Mouse (Mus musculus) CH12.LX (cell line): ENCODE measurements at regions not wholly inside any gene's neighbourhood (a gene's known extent, or its start where the extent isn't known, plus 50 kb on each side); places are given as distances from the start of the nearest gene placed in this dataset.

Source experiments
- DNase-seq: peaks from one replicate; pipeline ENCODE4 v3.0.0-alpha.2; 2013; ENCODE audit errors: extremely low read depth
- H3K27ac ChIP-seq: 2 replicates; pipeline ENCODE4 v1.5.1; 2012; ENCODE audit warnings: low read depth, mild to moderate bottlenecking, control low read depth, moderate library complexity; ENCODE audit not compliant: insufficient read depth
- H3K27me3 ChIP-seq: replicated peaks from 2 replicates; pipeline ENCODE3; 2012; ENCODE audit warnings: inconsistent platforms
- H3K36me3 ChIP-seq, 2 experiments: replicated peaks in 1 of 2; 2 replicates each; pipeline versions ENCODE3 to v1.6.1; 2012; ENCODE audit warnings: inconsistent platforms in 1 of 2, low read length in 1 of 2, mild to moderate bottlenecking in 1 of 2, mixed read lengths in 1 of 2, moderate library complexity in 1 of 2; ENCODE audit not compliant: control insufficient read depth in 1 of 2, insufficient read depth in 1 of 2
- H3K4me1 ChIP-seq, 2 experiments: 2 replicates each; pipeline ENCODE4 v1.6.1; 2012; ENCODE audit warnings: inconsistent platforms in 1 of 2, moderate library complexity in 1 of 2; ENCODE audit not compliant: insufficient read depth in 2 of 2, control insufficient read depth in 1 of 2
- H3K4me2 ChIP-seq: 2 replicates; pipeline ENCODE4 v1.6.1; 2012; ENCODE audit warnings: low read depth, mild to moderate bottlenecking, control low read depth; ENCODE audit not compliant: poor library complexity, insufficient read depth, severe bottlenecking
- H3K4me3 ChIP-seq, 3 experiments: fragments of 150-350 bp in 1 of 3; sonication (generic) in 1 of 3; replicated peaks in 1 of 3; 2 replicates each; pipeline versions ENCODE3 to v1.5.1; 2011 to 2012; ENCODE audit warnings: low read depth in 2 of 3, low read length in 2 of 3, mild to moderate bottlenecking in 2 of 3, moderate library complexity in 2 of 3, control low read depth in 1 of 3, improper control_type of control experiment in 1 of 3, inconsistent platforms in 1 of 3, mixed read lengths in 1 of 3; ENCODE audit not compliant: poor library complexity in 1 of 3
- H3K79me2 ChIP-seq: replicated peaks from 2 replicates; pipeline ENCODE4 v1.6.1; 2012; ENCODE audit warnings: mild to moderate bottlenecking, moderate library complexity; ENCODE audit not compliant: control insufficient read depth, poor library complexity, insufficient read depth, severe bottlenecking; ENCODE audit errors: extremely low read depth
- H3K9ac ChIP-seq: 2 replicates; pipeline ENCODE4 v1.6.1; 2012; ENCODE audit warnings: low read depth, mild to moderate bottlenecking, control low read depth, moderate library complexity; ENCODE audit not compliant: insufficient read depth
- H3K9me3 ChIP-seq: replicated peaks from 2 replicates; pipeline ENCODE3; 2012; ENCODE audit warnings: low read length, inconsistent platforms, mixed read lengths
- BHLHE40 ChIP-seq: IDR thresholded peaks from 2 replicates; pipeline ENCODE4 v1.6.1; 2011; ENCODE audit warnings: mild to moderate bottlenecking, low read depth, low read length, improper control_type of control experiment
- CHD2 ChIP-seq: IDR thresholded peaks from 2 replicates; pipeline ENCODE4 v1.6.1; 2011; ENCODE audit warnings: low read length, improper control_type of control experiment
- ETS1 ChIP-seq: conservative IDR thresholded peaks from 2 replicates; pipeline ENCODE4 v1.6.1; 2012; ENCODE audit warnings: low read depth, mild to moderate bottlenecking, inconsistent platforms, low read length, improper control_type of control experiment, moderate library complexity
- JUND ChIP-seq: conservative IDR thresholded peaks from 2 replicates; pipeline ENCODE4 v1.6.1; 2011; ENCODE audit warnings: low read depth, low read length, improper control_type of control experiment
- KAT2A ChIP-seq: IDR thresholded peaks from 2 replicates; pipeline ENCODE4 v1.6.1; 2012; ENCODE audit warnings: low read length, improper control_type of control experiment, inconsistent platforms; ENCODE audit not compliant: insufficient replicate concordance
- MEF2A ChIP-seq: IDR thresholded peaks from 2 replicates; pipeline ENCODE4 v1.6.1; 2014; ENCODE audit warnings: low read depth, mild to moderate bottlenecking, inconsistent platforms, low read length, improper control_type of control experiment, borderline replicate concordance
- MYC ChIP-seq: IDR thresholded peaks from 2 replicates; pipeline ENCODE4 v1.6.1; 2011; ENCODE audit warnings: low read depth, mild to moderate bottlenecking, improper control_type of control experiment, low read length
- NELFE ChIP-seq: IDR thresholded peaks from 2 replicates; pipeline ENCODE4 v1.6.1; 2011; ENCODE audit warnings: low read depth, low read length, improper control_type of control experiment
- NRF1 ChIP-seq: IDR thresholded peaks from 2 replicates; pipeline ENCODE4 v1.6.1; 2014; ENCODE audit warnings: low read depth, mild to moderate bottlenecking, inconsistent platforms, low read length, improper control_type of control experiment, moderate library complexity
- RAD21 ChIP-seq: IDR thresholded peaks from 2 replicates; pipeline ENCODE4 v1.6.1; 2011; ENCODE audit warnings: low read depth, mild to moderate bottlenecking, low read length, improper control_type of control experiment, moderate library complexity
- RCOR1 ChIP-seq: conservative IDR thresholded peaks from 2 replicates; pipeline ENCODE4 v1.6.1; 2012; ENCODE audit warnings: low read depth, mild to moderate bottlenecking, inconsistent platforms, low read length, improper control_type of control experiment
- SMC3 ChIP-seq: IDR thresholded peaks from 2 replicates; pipeline ENCODE4 v1.6.1; 2011; ENCODE audit warnings: low read depth, low read length, improper control_type of control experiment
- TBP ChIP-seq: conservative IDR thresholded peaks from 2 replicates; pipeline ENCODE4 v1.6.1; 2011; ENCODE audit warnings: low read depth, low read length, improper control_type of control experiment
- dilution Hi-C: fragments of 300-500 bp; cut with MboI; formaldehyde crosslinking; loops from 2 replicates; pipeline ENCODE4 v1.14.3; 2020; ENCODE audit warnings: low sequenced_read_pairs; ENCODE audit not compliant: extremely low pct_unique_long_range_greater_than_20kb, extremely low pct_ligation_motif_present
- in situ Hi-C: fragments of 300-500 bp; cut with MboI; formaldehyde crosslinking; loops from 3 replicates; pipeline ENCODE4 v1.14.3; 2019; ENCODE audit warnings: low sequenced_read_pairs, low pct_ligation_motif_present, low pct_unique_long_range_greater_than_20kb, mixed read lengths

- H3K9me3 ChIP-seq = no peaks in the 10 kb centered on the region
- no peak for TF ChIP-seq JUND
- TF ChIP-seq NRF1 = no peak
- no peak for TF ChIP-seq RCOR1
- no peak for TF ChIP-seq CHD2
- TF ChIP-seq RAD21 = no peak
- TF ChIP-seq SMC3 = no peak
- TF ChIP-seq ETS1 = no peak
- H3K4me2 ChIP-seq = no peak overlapping the region
- dilution Hi-C loops = no loop called here
- no peak for DNase-seq
- in situ Hi-C loops = no loop called here
- H3K9ac ChIP-seq = no peak overlapping the region
- no peak overlapping the region for H3K4me3 ChIP-seq
- no peaks in the 10 kb centered on the region for H3K79me2 ChIP-seq
- H3K27me3 ChIP-seq = no peaks in the 10 kb centered on the region
- H3K27ac ChIP-seq = no peak overlapping the region
- H3K36me3 ChIP-seq = no peaks in the 10 kb centered on the region
- no peaks in the 10 kb centered on the region for H3K4me1 ChIP-seq
These were observed 592.0 kb downstream of the Ttll7 start for GRCm38 (mm10) chr3:147444005-147444763.

DNA sequence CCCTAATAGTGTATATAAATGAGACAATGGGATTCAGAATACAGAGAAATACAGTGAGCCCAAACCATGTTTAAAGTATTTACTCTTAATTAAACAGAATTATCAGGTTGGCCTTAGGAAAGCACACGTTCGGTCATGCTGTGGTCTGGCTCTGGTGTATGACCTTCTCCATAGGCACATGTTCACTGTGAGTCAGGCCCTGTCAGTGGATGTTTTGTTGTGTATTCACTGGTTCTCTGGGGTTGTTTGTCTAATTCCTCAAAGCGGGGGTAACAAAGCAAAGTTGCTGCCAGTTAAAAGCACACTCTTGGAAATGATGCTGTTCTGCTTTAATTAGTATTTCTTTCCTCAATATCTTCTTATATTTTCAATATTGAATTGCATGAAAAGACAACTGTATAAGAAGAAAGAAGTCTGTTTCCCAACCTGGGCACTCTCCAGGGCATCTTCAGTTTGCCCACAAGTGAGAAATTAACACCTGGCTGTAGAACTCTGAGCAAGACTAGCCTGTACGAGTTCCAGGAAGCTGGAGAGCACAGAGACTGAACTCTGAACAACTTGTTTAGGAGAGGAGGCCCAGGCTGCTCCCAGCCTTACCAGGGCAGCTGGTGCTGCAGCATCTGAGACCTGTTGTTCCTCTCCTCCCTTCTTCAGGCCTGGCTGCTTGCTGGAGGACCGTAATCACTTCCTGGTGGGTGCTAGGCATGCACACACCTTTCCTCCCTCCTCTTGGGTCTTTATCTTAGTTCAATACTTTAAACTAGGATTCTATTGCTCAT lies 593.1 kb downstream of the Ttll7 start:
- in situ Hi-C loops = no loop called here
- Histone ChIP-seq H3K9me3 (no peaks in the 10 kb centered on the region), H3K9ac (no peak overlapping the region), H3K27ac (no peak overlapping the region), H3K4me1 (no peaks in the 10 kb centered on the region), H3K79me2 (no peaks in the 10 kb centered on the region), H3K36me3 (no peaks in the 10 kb centered on the region), H3K27me3 (no peaks in the 10 kb centered on the region), H3K4me2 (no peak overlapping the region), H3K4me3 (no peak overlapping the region)
- TF ChIP-seq TBP = no peak
- TF ChIP-seq BHLHE40 = no peak
- TF ChIP-seq NELFE = no peak
- no peak for TF ChIP-seq MYC
- TF ChIP-seq CHD2 = no peak
- TF ChIP-seq KAT2A = no peak
- TF ChIP-seq MEF2A = no peak
- dilution Hi-C loops = no loop called here
- no peak for DNase-seq
